Mouse (Mus musculus) intestine, postnatal 0 days (tissue): ENCODE results near the gene Rps12-ps3. TPM values are rescaled to one million over a fixed set of nuclear protein-coding genes. Genes with fewer than 3 reads are reported as not detected.

ENCODE experiments used
- ATAC-seq: fragments of 200-750 bp; cut with Nextera tagmentation; 2 replicates; pipeline ENCODE4 v1.8.0; 2017; ENCODE audit warnings: mild to moderate bottlenecking, moderate TSS enrichment, moderate library complexity
- H3K27ac ChIP-seq: fragments of 300-500 bp; sonication (generic); 2 replicates; pipeline ENCODE4 v1.5.1; 2014; ENCODE audit warnings: mild to moderate bottlenecking, low read depth, low read length, moderate library complexity
- H3K27me3 ChIP-seq: fragments of 300-500 bp; sonication (generic); replicated peaks from 2 replicates; pipeline ENCODE4 v1.6.1; 2014; ENCODE audit warnings: low read length, mixed read lengths; ENCODE audit not compliant: control insufficient read depth, insufficient read depth
- H3K36me3 ChIP-seq: fragments of 300-500 bp; sonication (generic); 2 replicates; pipeline ENCODE4 v1.6.1; 2014; ENCODE audit warnings: mild to moderate bottlenecking, moderate library complexity; ENCODE audit not compliant: control insufficient read depth, insufficient read depth
- H3K4me1 ChIP-seq: fragments of 300-500 bp; sonication (generic); replicated peaks from 2 replicates; pipeline ENCODE4 v1.6.1; 2014; ENCODE audit warnings: antibody characterized with exemption, low read length, mixed read lengths; ENCODE audit not compliant: control insufficient read depth, insufficient read depth
- H3K4me2 ChIP-seq: fragments of 300-500 bp; sonication (generic); replicated peaks from 2 replicates; pipeline ENCODE4 v1.6.1; 2014; ENCODE audit warnings: low read depth, mild to moderate bottlenecking, moderate library complexity
- H3K4me3 ChIP-seq: fragments of 300-500 bp; sonication (generic); 2 replicates; pipeline ENCODE4 v1.5.1; 2014; ENCODE audit warnings: low read depth, low read length
- H3K9ac ChIP-seq: fragments of 300-500 bp; sonication (generic); 2 replicates; pipeline ENCODE4 v1.6.1; 2014; ENCODE audit warnings: mild to moderate bottlenecking, low read depth, low read length
- H3K9me3 ChIP-seq: fragments of 300-500 bp; sonication (generic); 2 replicates; pipeline ENCODE4 v1.6.1; 2016; ENCODE audit warnings: mixed run types; ENCODE audit not compliant: control insufficient read depth
- CTCF ChIP-seq: sonication (generic); IDR thresholded peaks from 2 replicates; pipeline ENCODE4 v1.5.1; 2016; ENCODE audit warnings: low read depth, mild to moderate bottlenecking, control low read depth, antibody characterized with exemption, moderate library complexity
- WGBS: fragments of 180-500 bp; shearing (Covaris S2); extraction: QIAGEN DNeasy Blood & Tissue Kit; methylation state at CpG from one replicate; pipeline ENCODE4 v1.1.7; 2014; 5-methylcytosine and 5-hydroxymethylcytosine counted together
- polyA plus RNA-seq: library from polyadenylated mRNA; unstranded; fragments of >200 nt; fragmentation: Nextera tagmentation; extraction: Ambion mirVana; gene quantifications from 2 replicates; pipeline ENCODE4 v1.2.1, GENCODE M21; 2015

The Rps12-ps3 gene
- polyA plus RNA-seq, 1 experiment from 2014 or later: 20.0 TPM

- Histone ChIP-seq H3K4me3 (no peak overlapping the region), H3K4me2 (no peak overlapping the region), H3K9me3 (no peaks in the 10 kb centered on the region), H3K4me1 (no peaks in the 10 kb centered on the region; the same call in 1 of the 2 replicates), H3K9ac (no peak overlapping the region), H3K27me3 (no peaks in the 10 kb centered on the region), H3K36me3 (no peaks in the 10 kb centered on the region), H3K27ac (peak overlapping the region; percentile 66; the same call in 1 of the 2 replicates)
- TF ChIP-seq CTCF: no peak
- 37% methylated on average over 3 of the region's 3 CpGs for WGBS
- ATAC-seq: peak; percentile 85
These were observed 44.6 kb downstream of the Rps12-ps3 start for GRCm38 (mm10) chr19:59366724-59367123.

- peak; percentile 85 for ATAC-seq
- no peaks in the 10 kb centered on the region; the same call in 1 of the 2 replicates for H3K4me1 ChIP-seq
- H3K27ac ChIP-seq: peak overlapping the region; percentile 66
- H3K9ac ChIP-seq: no peak overlapping the region
- no peaks in the 10 kb centered on the region for H3K27me3 ChIP-seq
- no peaks in the 10 kb centered on the region for H3K9me3 ChIP-seq
- no peak for TF ChIP-seq CTCF
- no peaks in the 10 kb centered on the region for H3K36me3 ChIP-seq
- 45% methylated on average over 4 of the region's 4 CpGs for WGBS
- H3K4me2 ChIP-seq: no peak overlapping the region
- no peak overlapping the region for H3K4me3 ChIP-seq
These were observed 45.8 kb downstream of the Rps12-ps3 start for GRCm38 (mm10) chr19:59367892-59368291.

GRCm38 (mm10) chr19:59371016-59371415 lies 48.9 kb downstream of the Rps12-ps3 start:
- Histone ChIP-seq H3K27ac (no peak overlapping the region), H3K27me3 (no peaks in the 10 kb centered on the region), H3K36me3 (no peaks in the 10 kb centered on the region), H3K9ac (no peak overlapping the region), H3K9me3 (no peaks in the 10 kb centered on the region), H3K4me1 (no peaks in the 10 kb centered on the region; the same call in 1 of the 2 replicates), H3K4me3 (no peak overlapping the region), H3K4me2 (no peak overlapping the region)
- 49% methylated on average over 4 of the region's 4 CpGs for WGBS
- ATAC-seq: no peak
- no peak for TF ChIP-seq CTCF

Other genes starting within 250 kb of the Rps12-ps3 start
- gene Shtn1, start 246.2 kb upstream of the Rps12-ps3 start, polyA plus RNA-seq: 11.0 and 11.8 TPM in 2 replicates
- gene Vax1, start 152.2 kb upstream of the Rps12-ps3 start, polyA plus RNA-seq: not detected in 2 replicates
- gene Kcnk18, start 103.1 kb upstream of the Rps12-ps3 start, polyA plus RNA-seq: not detected in 2 replicates
- gene Slc18a2, start 61.4 kb upstream of the Rps12-ps3 start, polyA plus RNA-seq: 3.3 and 4.3 TPM in 2 replicates
- 6.1 and 7.0 TPM in 2 replicates for gene Pdzd8, start 23.5 kb downstream of the Rps12-ps3 start, polyA plus RNA-seq
- not detected in 2 replicates for gene Emx2, start 136.1 kb downstream of the Rps12-ps3 start, polyA plus RNA-seq